In genomic region chr1:89786793-89787192, GRCm38 (mm10) we compare ENCODE assay signal across 14 mouse cellular contexts.
"Had no signal": no experiment of that assay in that cellular context is flagged by ENCODE, and none has a peak within 500 bp of the region (broad histone marks: within the 10 kb centered on the region; RNA-seq: fewer than 3 reads in every experiment).

No protein-coding gene starts in this region.

- ATAC-seq: lung, postnatal 0 days; midbrain, embryonic 16.5 days had no signal

- DNase-seq: lung, adult 2 months; lung, postnatal 14 days; lung, postnatal 36 days; midbrain, embryonic 14.5 days; retina, postnatal 1 day; right cerebral cortex, adult 18-20 months; right cerebral cortex, postnatal 25 days; right cerebral cortex, postnatal 4 days; spleen, adult 18-20 months; thymus, adult 18-20 months; thymus, postnatal 25 days; thymus, postnatal 4 days had no signal
